In the genomic region with DNA sequence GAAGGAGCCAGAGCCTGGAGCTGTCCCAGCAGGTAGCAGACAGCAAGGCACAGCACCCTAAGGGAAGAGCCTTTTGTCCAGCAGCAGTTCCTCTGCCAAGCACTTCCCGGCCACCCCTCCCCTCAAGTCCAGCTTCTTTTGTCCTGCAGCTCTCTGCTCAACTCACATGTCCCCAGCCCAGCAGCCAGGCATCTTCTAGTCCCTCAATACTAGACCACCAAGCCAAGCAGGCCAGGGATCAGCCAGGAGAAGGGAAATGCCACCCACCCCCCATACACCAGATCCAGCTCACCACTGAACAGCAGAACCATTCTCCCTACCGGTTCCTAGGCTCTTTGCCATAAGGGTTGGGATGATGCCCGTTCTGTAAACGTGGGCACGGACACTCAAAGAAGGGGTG, we compare ENCODE assay signal across 22 mouse cellular contexts. TPM values are rescaled to one million over a fixed set of nuclear protein-coding genes. Genes with fewer than 3 reads are reported as not detected.
DNase-seq lines count a peak whose midpoint lies in the region; TF ChIP-seq lines count a peak whose summit lies in the region.
"Had no signal": no experiment of that assay in that cellular context is flagged by ENCODE, and none has a peak within 500 bp of the region (broad histone marks: within the 10 kb centered on the region; RNA-seq: fewer than 3 reads in every experiment).

No protein-coding gene starts in this region.

- 81% methylated on average over 5 of the region's 5 CpGs for whole genome bisulfite sequencing in heart, embryonic 10.5 days

- H3K36me3 ChIP-seq in heart, embryonic 10.5 days, result no peaks in the 10 kb centered on the region
- H3K36me3 ChIP-seq: embryonic facial prominence, embryonic 10.5 days; forebrain, embryonic 15.5 days; G1E; heart, embryonic 15.5 days; hindbrain, embryonic 10.5 days had no signal

- H3K27ac ChIP-seq in heart, embryonic 10.5 days, result peak overlapping the region; percentile 39; the same call in 1 of the 2 replicates
- H3K27ac ChIP-seq in layer of hippocampus, adult 2 months, result peak overlapping the region; percentile 57; the same call in 1 of the 2 replicates
- H3K27ac ChIP-seq: embryonic facial prominence, embryonic 10.5 days; forebrain, embryonic 15.5 days; heart, embryonic 15.5 days; hindbrain, embryonic 10.5 days had no signal

- H3K9me3 ChIP-seq in heart, embryonic 10.5 days, result no peaks in the 10 kb centered on the region
- H3K9me3 ChIP-seq: embryonic facial prominence, embryonic 10.5 days; forebrain, embryonic 15.5 days; G1E; heart, embryonic 15.5 days; hindbrain, embryonic 10.5 days had no signal

- peaks cover 64% of the 10 kb centered on the region for H3K4me1 ChIP-seq in heart, embryonic 10.5 days

- peak; percentile 69 for DNase-seq in cerebellum, adult 9-11 months
- no peak for DNase-seq in cerebellum, adult 11 months
- DNase-seq in heart, embryonic 10.5 days (ENCODE audit: low spot score), result no peak
- no peak for DNase-seq in heart, postnatal 25 days (ENCODE audit: low spot score)
- DNase-seq in layer of hippocampus, adult 2 months (ENCODE audit: low spot score in 2 of 2), result no peak
- DNase-seq in layer of hippocampus, adult 9-10 months (ENCODE audit: low spot score), result no peak
- peak; percentile 40 for DNase-seq in brain, adult 2 months (ENCODE audit: low read depth, low spot score)
- DNase-seq: adrenal gland, adult 8-10 months; adrenal gland, postnatal 36 days; B cell, adult 2 months; cerebellum, postnatal 36 days; gastrocnemius, postnatal 10 days; heart, adult 18-20 months; heart, postnatal 14 days had no signal

- intact Hi-C loops in heart, postnatal 25 days (cut with DNase I), result no loop called here

- H3K27me3 ChIP-seq in heart, embryonic 10.5 days (ENCODE audit: insufficient read depth, poor library complexity, severe bottlenecking), result peaks cover 21% of the 10 kb centered on the region; the same call in 1 of the 2 replicates
- H3K27me3 ChIP-seq: forebrain, embryonic 15.5 days had no signal

- no peak overlapping the region for H3K4me3 ChIP-seq in heart, embryonic 10.5 days
- no peak overlapping the region for H3K4me3 ChIP-seq in layer of hippocampus, adult 2 months
- H3K4me3 ChIP-seq: embryonic facial prominence, embryonic 10.5 days; forebrain, embryonic 15.5 days; heart, embryonic 15.5 days; hindbrain, embryonic 10.5 days had no signal

- TF ChIP-seq CTCF in layer of hippocampus, adult 2 months (conservative IDR thresholded peaks at IDR 0.05), result no peak

RNA-seq across cellular contexts. Expression of a gene that starts 15.6 kb away (rescaled TPM):
- polyA plus RNA-seq in heart, embryonic 10.5 days (2016; fragmentation: Nextera tagmentation; extraction: Ambion mirVana), result 8.0 and 8.1 TPM in 2 replicates
- total RNA-seq in heart, postnatal 25 days (2021), result 10 to 100 TPM; 15.5 to 20.5 TPM
- 100 to 1,000 TPM; 202 to 221 TPM for total RNA-seq in layer of hippocampus, adult 2 months (2021)
- polyA plus RNA-seq: G1E; inflammation-experienced regulatory T-cells, adult 6 months had no signal

RNA-seq across cellular contexts. Expression of a gene that starts 26.4 kb away (rescaled TPM):
- 0.33 and 0.43 TPM in 2 replicates for polyA plus RNA-seq in heart, embryonic 10.5 days (2016; fragmentation: Nextera tagmentation; extraction: Ambion mirVana)
- not detected for total RNA-seq in heart, postnatal 25 days (2021)
- total RNA-seq in layer of hippocampus, adult 2 months (2021), result not detected
- total RNA-seq: heart, adult 18-20 months; heart, postnatal 14 days had no signal
- polyA plus RNA-seq: CD4-positive, CD25-positive, alpha-beta regulatory T cell, adult 4 months; forebrain, embryonic 15.5 days; G1E; inflammation-experienced regulatory T-cells, adult 6 months; intestine, postnatal 0 days had no signal

RNA-seq across cellular contexts. Expression of a gene that starts 37.6 kb away (rescaled TPM):
- 0.87 and 1.1 TPM in 2 replicates for polyA plus RNA-seq in heart, embryonic 10.5 days (2016; fragmentation: Nextera tagmentation; extraction: Ambion mirVana)
- total RNA-seq in heart, postnatal 25 days (2021), result under 1 TPM; 0.34 to 0.92 TPM
- 10 to 100 TPM; 11.1 to 12.4 TPM for total RNA-seq in layer of hippocampus, adult 2 months (2021)
- total RNA-seq: G1E had no signal
- polyA plus RNA-seq: G1E had no signal

Comparison
In these comparisons a context has a peak if more than half of its experiments do, and no peak if none do; other contexts are left out.
1. DNase-seq: peak in cerebellum, adult 9-11 months (single experiment) and brain, adult 2 months (single experiment); none in cerebellum, adult 11 months (single experiment), heart, embryonic 10.5 days (single experiment), heart, postnatal 25 days (single experiment), layer of hippocampus, adult 2 months (0 of 2) and layer of hippocampus, adult 9-10 months (single experiment).
2. RNA of a gene that starts 15.6 kb away (total RNA-seq): 202 to 221 TPM in layer of hippocampus, adult 2 months; 15.5 to 20.5 TPM in heart, postnatal 25 days; every median in the first group is over 4 times any median in the second.
3. RNA of a gene that starts 37.6 kb away (total RNA-seq): 11.1 to 12.4 TPM in layer of hippocampus, adult 2 months; 0.34 to 0.92 TPM in heart, postnatal 25 days; every median in the first group is over 4 times any median in the second.